ENCODE assay signal across 12 mouse cellular contexts in the genomic region with DNA sequence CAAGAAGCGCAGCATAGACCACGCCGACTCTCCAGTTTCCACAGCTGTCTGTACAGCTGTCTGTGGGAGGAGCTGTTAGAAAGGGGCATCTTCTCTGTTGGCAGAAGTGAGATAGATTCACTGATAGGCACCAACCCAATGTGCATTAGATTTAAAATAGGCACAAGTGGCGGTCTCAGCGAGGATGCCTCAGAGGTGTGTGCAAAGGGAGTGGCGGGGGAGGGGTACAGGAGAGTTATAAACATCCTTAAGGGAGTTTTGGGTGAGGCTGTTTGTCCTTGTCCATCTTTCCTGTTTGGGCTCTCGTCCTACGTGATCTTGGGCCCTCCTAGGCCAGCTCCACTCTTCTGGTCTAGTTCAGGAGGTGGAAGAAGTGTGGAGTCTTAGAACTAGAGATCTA. TPM values are rescaled to one million over a fixed set of nuclear protein-coding genes. Genes with fewer than 3 reads are reported as not detected.
"Had no signal": no experiment of that assay in that cellular context is flagged by ENCODE, and none has a peak within 500 bp of the region (broad histone marks: within the 10 kb centered on the region; RNA-seq: fewer than 3 reads in every experiment).

No protein-coding gene starts in this region.

- DNase-seq: kidney, adult 2 months; kidney, postnatal 25 days; layer of hippocampus, adult 9-11 months; layer of hippocampus, postnatal 36 days; lung, embryonic 14.5 days; lung, postnatal 10 days; lung, postnatal 4 days; midbrain, embryonic 14.5 days; retina, postnatal 1 day had no signal

- ATAC-seq: intestine, embryonic 16.5 days; liver, embryonic 12.5 days had no signal

RNA-seq across cellular contexts. Expression of a gene that starts 17.9 kb away (rescaled TPM):
- polyA plus RNA-seq: myocyte had no signal
